Mouse (Mus musculus) CH12.LX (cell line): ENCODE results near the gene Lmna.

Experiments
- CTCF ChIP-seq, 2 experiments: IDR thresholded peaks in 1 of 2; conservative IDR thresholded peaks in 1 of 2; 2 replicates each; pipeline ENCODE4 v1.5.1; 2011 to 2012; ENCODE audit warnings: low read depth in 2 of 2, low read length in 2 of 2, improper control_type of control experiment in 1 of 2, inconsistent platforms in 1 of 2, mild to moderate bottlenecking in 1 of 2, moderate library complexity in 1 of 2
- EP300 ChIP-seq: IDR thresholded peaks from 2 replicates; pipeline ENCODE4 v1.6.1; 2011; ENCODE audit warnings: low read length, improper control_type of control experiment
- GABPA ChIP-seq: IDR thresholded peaks from 2 replicates; pipeline ENCODE4 v1.6.1; 2012; ENCODE audit warnings: low read depth, low read length, improper control_type of control experiment, inconsistent platforms; ENCODE audit not compliant: insufficient replicate concordance
- JUND ChIP-seq: conservative IDR thresholded peaks from 2 replicates; pipeline ENCODE4 v1.6.1; 2011; ENCODE audit warnings: low read depth, low read length, improper control_type of control experiment
- MYC ChIP-seq: IDR thresholded peaks from 2 replicates; pipeline ENCODE4 v1.6.1; 2011; ENCODE audit warnings: low read depth, mild to moderate bottlenecking, improper control_type of control experiment, low read length
- NELFE ChIP-seq: IDR thresholded peaks from 2 replicates; pipeline ENCODE4 v1.6.1; 2011; ENCODE audit warnings: low read depth, low read length, improper control_type of control experiment

DNA sequence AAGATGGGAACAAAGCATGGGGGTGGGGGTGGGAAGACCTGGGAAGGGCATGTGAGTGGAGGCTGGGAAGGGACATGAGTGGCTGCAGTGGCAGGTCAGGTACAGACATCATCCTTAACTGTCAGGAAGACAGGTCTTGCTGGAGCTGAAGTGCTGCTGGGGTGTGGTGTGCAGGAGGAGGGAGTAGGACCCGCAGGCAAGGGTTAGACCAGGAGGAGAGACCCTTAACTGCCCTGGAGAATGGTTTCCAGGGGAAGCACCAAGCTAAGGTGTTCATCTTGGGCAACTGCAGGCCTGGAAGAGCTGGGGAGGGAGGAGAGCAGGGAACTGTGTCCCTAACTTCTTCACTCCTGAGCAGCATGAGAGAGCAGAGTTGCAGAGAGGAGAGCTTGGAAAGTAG lies 22.4 kb downstream of the Lmna start:
- TF ChIP-seq GABPA = no peak
- TF ChIP-seq MYC = no peak
- TF ChIP-seq CTCF (conservative IDR thresholded peaks at IDR 0.05 in 1 of 2, IDR thresholded peaks at IDR 0.05 in 1 of 2; ENCODE audit: low read depth in 2 of 2, low read length in 2 of 2) = no peak
- TF ChIP-seq JUND = no peak
- no peak for TF ChIP-seq EP300
- no peak for TF ChIP-seq NELFE
